Mouse (Mus musculus) brain, embryonic 14.5 days (tissue): Measurements from ENCODE around the gene Zfp36l2. TPM values are rescaled to one million over a fixed set of nuclear protein-coding genes. Genes with fewer than 3 reads are reported as not detected.
"Not testable (repeated sequence)": the region's sequence is repeated elsewhere in the genome, so short reads cannot be mapped to it uniquely, and the experiment has no call there.

Experiments
- DNase-seq: peaks from one replicate; pipeline ENCODE4 v3.0.0-alpha.2; 2011; ENCODE audit warnings: low read depth
- CTCF ChIP-seq: fragments of 200-500 bp; IDR thresholded peaks from 2 replicates; pipeline ENCODE4 v1.5.1; 2012; ENCODE audit warnings: inconsistent platforms, mild to moderate bottlenecking, moderate library complexity, borderline replicate concordance; ENCODE audit not compliant: insufficient read depth, insufficient read length; ENCODE audit errors: extremely low read depth
- POLR2A ChIP-seq: fragments of 200-500 bp; IDR thresholded peaks from 2 replicates; pipeline ENCODE4 v1.6.1; 2012; ENCODE audit warnings: mild to moderate bottlenecking, inconsistent platforms, borderline replicate concordance; ENCODE audit not compliant: poor library complexity, insufficient read depth, insufficient read length, severe bottlenecking; ENCODE audit errors: extremely low read depth
- polyA plus RNA-seq: library from polyadenylated mRNA; depleted of rRNA; stranded (reverse); fragments of >200 nt; gene quantifications from 2 replicates; pipeline ENCODE4 v1.2.3, GENCODE M21; 2012; rRNA removed

Zfp36l2 gene
- 19.9 and 24.5 TPM in 2 replicates for polyA plus RNA-seq

GRCm38 (mm10) chr17:84187727-84188373, at the start of gene Zfp36l2:
Gene Zfp36l2 (minus strand): TSS chr17:84187947.
- no peak for TF ChIP-seq CTCF
- TF ChIP-seq POLR2A: peak; percentile 93

GRCm38 (mm10) chr17:84236781-84237557, 49.2 kb upstream of the Zfp36l2 start:
- TF ChIP-seq POLR2A (no peak), CTCF (no peak)
- DNase-seq: no peak

More at GRCm38 (mm10) chr17:84187727-84188373, at the start of gene Zfp36l2:
- DNase-seq: peak; percentile 96

DNA sequence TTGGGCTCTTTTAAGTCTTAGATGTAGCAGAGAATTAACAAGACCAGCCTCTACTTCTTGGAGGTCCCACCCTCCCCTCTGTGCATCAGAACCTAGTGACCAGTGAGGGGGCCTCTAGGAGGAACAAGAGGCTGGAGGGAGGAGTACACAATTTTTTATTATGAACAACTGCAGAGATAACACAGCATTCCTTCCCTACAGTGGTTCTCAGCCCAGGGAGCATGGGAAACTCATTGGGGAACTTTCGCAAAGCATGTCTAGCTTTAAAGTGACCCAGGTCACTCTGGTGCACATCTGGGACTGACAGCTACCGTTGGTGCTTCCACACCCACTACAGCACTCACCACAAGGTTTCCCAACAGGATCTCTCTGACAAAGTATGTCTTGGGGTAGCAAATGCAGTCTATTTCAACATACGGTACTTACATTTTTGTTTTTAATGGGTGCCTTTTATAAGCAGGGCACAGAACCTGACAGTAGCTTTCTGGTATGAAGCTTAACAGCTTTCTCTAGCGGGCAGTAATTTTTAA, 47.7 kb upstream of the Zfp36l2 start:
- no peak for DNase-seq
- TF ChIP-seq CTCF (no peak), POLR2A (no peak)

- DNase-seq: not testable (repeated sequence)
These were observed 47.0 kb upstream of the Zfp36l2 start for GRCm38 (mm10) chr17:84234785-84235184.

- TF ChIP-seq CTCF: no peak
- TF ChIP-seq POLR2A: no peak
- no peak for DNase-seq
These were observed 46.0 kb upstream of the Zfp36l2 start for GRCm38 (mm10) chr17:84233758-84234157.

DNA sequence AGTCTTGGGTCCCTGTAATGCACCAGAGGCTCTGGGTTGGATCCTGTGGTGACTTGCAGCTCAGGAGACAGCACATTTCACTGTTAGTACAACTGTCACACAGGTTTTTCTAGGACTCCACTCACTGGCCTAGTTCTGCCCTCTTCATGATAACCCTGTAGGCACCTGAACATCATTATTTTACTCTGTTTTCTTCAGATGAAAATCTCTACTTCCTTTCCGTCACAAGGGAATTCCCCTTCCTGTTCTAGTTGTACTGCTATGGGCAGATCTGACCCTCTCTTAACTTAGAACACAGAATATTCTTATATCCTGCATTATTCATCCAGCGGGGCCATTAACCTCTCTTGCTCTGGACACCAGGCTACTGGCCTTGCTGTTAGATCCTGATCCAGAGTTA, 43.6 kb upstream of the Zfp36l2 start:
- TF ChIP-seq CTCF: no peak
- no peak for TF ChIP-seq POLR2A

GRCm38 (mm10) chr17:84228223-84228622, 40.5 kb upstream of the Zfp36l2 start:
- no peak for DNase-seq
- TF ChIP-seq CTCF: no peak
- no peak for TF ChIP-seq POLR2A

More for the DNA sequence above, 43.6 kb upstream of the Zfp36l2 start:
- no peak for DNase-seq

- peak; percentile 34 for DNase-seq
- TF ChIP-seq CTCF (no peak), POLR2A (no peak)
These were observed 38.9 kb upstream of the Zfp36l2 start for GRCm38 (mm10) chr17:84226681-84227080.

- TF ChIP-seq POLR2A: no peak
- no peak for TF ChIP-seq CTCF
- no peak for DNase-seq
These were observed 38.5 kb upstream of the Zfp36l2 start for GRCm38 (mm10) chr17:84226231-84226630.

DNA sequence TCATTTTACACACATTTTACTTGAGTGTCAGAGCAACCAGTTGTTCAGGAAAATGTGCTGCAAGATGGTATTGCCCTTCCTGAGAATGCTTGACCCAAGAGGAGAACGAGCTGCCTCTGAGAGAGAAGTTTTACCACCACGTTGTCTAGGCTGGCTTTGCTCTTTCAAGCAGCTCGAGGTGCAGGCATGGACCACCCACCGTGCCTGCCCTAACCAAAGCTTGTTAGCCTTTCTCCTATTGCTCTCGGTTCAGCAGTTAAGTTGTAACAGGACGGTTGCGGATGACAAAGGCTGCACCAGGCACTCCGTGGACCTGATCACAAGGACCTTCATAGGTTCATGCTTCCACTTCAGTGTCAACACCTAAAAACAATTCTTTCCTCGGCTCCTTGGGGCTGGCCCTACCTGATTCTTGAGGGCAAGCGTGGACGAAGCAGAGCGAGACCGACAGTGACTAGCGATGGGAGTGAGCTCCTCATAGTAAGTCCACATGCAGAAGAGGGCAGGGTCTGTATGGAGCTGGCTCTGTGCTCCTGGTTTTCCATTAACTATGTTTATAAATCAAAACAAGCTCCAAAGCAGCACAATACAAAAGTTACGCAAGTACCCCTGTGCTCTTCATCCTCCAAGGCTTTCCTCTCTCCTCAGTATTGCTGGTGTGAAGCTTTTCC, 36.6 kb upstream of the Zfp36l2 start:
- DNase-seq: no peak
- no peak for TF ChIP-seq CTCF
- TF ChIP-seq POLR2A: no peak

GRCm38 (mm10) chr17:84218841-84219240, 31.1 kb upstream of the Zfp36l2 start:
- DNase-seq: not testable (repeated sequence)

GRCm38 (mm10) chr17:84217696-84218095, 29.9 kb upstream of the Zfp36l2 start:
- no peak for DNase-seq
- TF ChIP-seq CTCF: no peak
- TF ChIP-seq POLR2A: no peak

DNA sequence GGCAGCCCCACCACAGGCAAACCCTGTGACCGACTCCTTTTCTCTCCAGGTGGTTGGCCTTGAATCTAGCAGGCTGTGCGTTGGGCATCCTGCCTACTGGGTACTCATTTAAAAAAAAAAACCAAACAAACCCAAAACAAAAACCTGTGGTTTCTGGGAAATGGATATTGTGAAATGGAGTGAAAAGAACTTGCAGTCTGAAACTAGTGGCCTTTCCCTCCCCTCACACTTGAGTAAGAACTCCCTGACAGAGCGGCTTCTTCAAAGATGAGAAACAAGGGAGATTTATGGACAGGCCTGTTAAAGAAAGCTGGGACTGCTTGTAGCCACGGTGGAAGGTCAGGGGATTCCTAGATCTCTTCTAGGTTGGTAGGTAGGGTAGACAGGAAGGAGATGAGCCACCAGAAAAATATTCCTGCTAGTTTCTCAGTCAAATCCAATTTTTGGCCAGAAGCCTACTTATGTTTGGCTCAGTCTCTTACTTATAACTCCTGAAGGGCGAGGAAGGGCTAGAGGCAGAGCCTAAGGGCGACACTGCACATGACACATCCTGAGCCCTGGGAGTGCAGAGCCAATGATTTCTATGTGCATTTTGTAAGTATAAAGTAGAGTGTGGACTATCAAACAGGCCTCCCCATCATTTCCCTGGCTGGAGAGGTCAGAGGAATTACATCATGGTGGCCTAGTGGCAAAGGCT, 27.7 kb upstream of the Zfp36l2 start:
- TF ChIP-seq POLR2A: no peak
- TF ChIP-seq CTCF: no peak
- peak; percentile 17 for DNase-seq
